Mouse (Mus musculus) limb, embryonic 12.5 days (tissue): Measurements from ENCODE around the gene Aldh3b2. TPM values are rescaled to one million over a fixed set of nuclear protein-coding genes. Genes with fewer than 3 reads are reported as not detected.

Experiments
- ATAC-seq: fragments of 200-750 bp; cut with Nextera tagmentation; 2 replicates; pipeline ENCODE4 v1.8.0; 2017; ENCODE audit warnings: low read depth, moderate TSS enrichment; ENCODE audit not compliant: insufficient number of reproducible peaks, insufficient read depth, low FRiP score, low TSS enrichment
- H3K27ac ChIP-seq: fragments of 300-500 bp; sonication (generic); 2 replicates; pipeline ENCODE4 v1.5.1; 2016; ENCODE audit warnings: mild to moderate bottlenecking, moderate library complexity
- H3K27me3 ChIP-seq: fragments of 300-500 bp; sonication (generic); 2 replicates; pipeline ENCODE4 v1.6.1; 2016; ENCODE audit warnings: mild to moderate bottlenecking, moderate library complexity
- H3K36me3 ChIP-seq: fragments of 300-500 bp; sonication (generic); 2 replicates; pipeline ENCODE4 v1.6.1; 2016; ENCODE audit warnings: mild to moderate bottlenecking, moderate library complexity
- H3K4me1 ChIP-seq: fragments of 300-500 bp; sonication (generic); replicated peaks from 2 replicates; pipeline ENCODE4 v1.6.1; 2016
- H3K4me2 ChIP-seq: fragments of 300-500 bp; sonication (generic); 2 replicates; pipeline ENCODE4 v1.6.1; 2016; ENCODE audit warnings: mild to moderate bottlenecking, moderate library complexity
- H3K4me3 ChIP-seq: fragments of 300-500 bp; sonication (generic); replicated peaks from 2 replicates; pipeline ENCODE4 v1.5.1; 2016; ENCODE audit warnings: mild to moderate bottlenecking
- H3K9ac ChIP-seq: fragments of 300-500 bp; sonication (generic); replicated peaks from 2 replicates; pipeline ENCODE4 v1.6.1; 2016; ENCODE audit warnings: mild to moderate bottlenecking, moderate library complexity
- H3K9me3 ChIP-seq: fragments of 300-500 bp; sonication (generic); 2 replicates; pipeline ENCODE4 v1.6.1; 2016; ENCODE audit warnings: mild to moderate bottlenecking, moderate library complexity
- WGBS: fragments of 180-500 bp; shearing (Covaris S2); methylation state at CpG from one replicate; pipeline ENCODE4 v1.1.7; 2016; 5-methylcytosine and 5-hydroxymethylcytosine counted together
- polyA plus RNA-seq: library from polyadenylated mRNA; unstranded; fragments of >200 nt; fragmentation: Nextera tagmentation; extraction: Ambion mirVana; gene quantifications from 2 replicates; pipeline ENCODE4 v1.2.1, GENCODE M21; 2016

Aldh3b2 gene
- polyA plus RNA-seq, 1 experiment from 2014 or later = 2.7 TPM

GRCm38 (mm10) chr19:3930262-3931057 lies 41.7 kb upstream of the Aldh3b2 start:
- no peak overlapping the region for H3K4me2 ChIP-seq
- H3K9me3 ChIP-seq = no peaks in the 10 kb centered on the region
- H3K9ac ChIP-seq = 0 out of 2 replicates have a peak overlapping the region, but pooled peaks have one; percentile 4
- no peak for ATAC-seq
- peaks cover 10% of the 10 kb centered on the region for H3K4me1 ChIP-seq
- 80% methylated on average over 21 of the region's 21 CpGs for WGBS
- H3K36me3 ChIP-seq = no peaks in the 10 kb centered on the region
- no peaks in the 10 kb centered on the region for H3K27me3 ChIP-seq
- no peak overlapping the region for H3K4me3 ChIP-seq
- H3K27ac ChIP-seq = no peak overlapping the region

- Histone ChIP-seq H3K4me1 (peaks cover 19% of the 10 kb centered on the region), H3K9me3 (no peaks in the 10 kb centered on the region), H3K9ac (no peak overlapping the region), H3K27ac (no peak overlapping the region), H3K27me3 (peaks cover 7% of the 10 kb centered on the region; the same call in 1 of the 2 replicates), H3K4me3 (no peak overlapping the region), H3K36me3 (no peaks in the 10 kb centered on the region), H3K4me2 (no peak overlapping the region)
- no peak for ATAC-seq
- WGBS = 91% methylated on average over 9 of the region's 9 CpGs
Observed at GRCm38 (mm10) chr19:3931716-3932115, 40.4 kb upstream of the Aldh3b2 start.

- Histone ChIP-seq H3K4me3 (peak within 1 kb of the TSS; percentile 50), H3K4me1 (peaks cover 12% of the 10 kb centered on the region), H3K9me3 (no peaks in the 10 kb centered on the region), H3K27me3 (peaks cover 12% of the 10 kb centered on the region; the same call in 1 of the 2 replicates), H3K9ac (peak within 1 kb of the TSS; percentile 56), H3K4me2 (peak within 1 kb of the TSS; percentile 87), H3K36me3 (no peaks in the 10 kb centered on the region), H3K27ac (no peak within 1 kb of the TSS)
- peak; percentile 86 for ATAC-seq
- WGBS = 5% methylated on average over 42 of the region's 42 CpGs
Observed at GRCm38 (mm10) chr19:3935032-3935895, 36.9 kb upstream of the Aldh3b2 start, which contains the start of gene Unc93b1. TSS of gene Unc93b1 (plus strand) at chr19:3935186.

- Histone ChIP-seq H3K36me3 (no peaks in the 10 kb centered on the region), H3K9me3 (no peaks in the 10 kb centered on the region), H3K4me2 (peak overlapping the region; percentile 87), H3K27ac (no peak overlapping the region), H3K4me1 (peaks cover 12% of the 10 kb centered on the region), H3K27me3 (peaks cover 12% of the 10 kb centered on the region; the same call in 1 of the 2 replicates), H3K9ac (peak overlapping the region; percentile 56), H3K4me3 (peak overlapping the region; percentile 50)
- ATAC-seq = no peak
- 9% methylated on average over 22 of the region's 22 CpGs for WGBS
Observed at GRCm38 (mm10) chr19:3935896-3936850, 36.0 kb upstream of the Aldh3b2 start.

GRCm38 (mm10) chr19:3942315-3942714 lies 29.8 kb upstream of the Aldh3b2 start:
- ATAC-seq = no peak
- peaks cover 16% of the 10 kb centered on the region for H3K27me3 ChIP-seq
- no peaks in the 10 kb centered on the region for H3K4me1 ChIP-seq
- H3K4me2 ChIP-seq = no peak overlapping the region
- no peak overlapping the region for H3K4me3 ChIP-seq
- no peak overlapping the region for H3K9ac ChIP-seq
- no peaks in the 10 kb centered on the region for H3K36me3 ChIP-seq
- 73% methylated on average over 7 of the region's 7 CpGs for WGBS
- no peak overlapping the region for H3K27ac ChIP-seq
- H3K9me3 ChIP-seq = no peaks in the 10 kb centered on the region

- Histone ChIP-seq H3K4me1 (no peaks in the 10 kb centered on the region), H3K9ac (no peak overlapping the region), H3K36me3 (no peaks in the 10 kb centered on the region), H3K4me3 (no peak overlapping the region), H3K4me2 (peak overlapping the region; percentile 9; the same call in 1 of the 2 replicates), H3K27ac (no peak overlapping the region), H3K9me3 (no peaks in the 10 kb centered on the region), H3K27me3 (peaks cover 16% of the 10 kb centered on the region)
- WGBS = 18% methylated on average over 27 of the region's 27 CpGs
- ATAC-seq = no peak
Observed at GRCm38 (mm10) chr19:3942986-3943735, 29.0 kb upstream of the Aldh3b2 start.

- no peak overlapping the region for H3K27ac ChIP-seq
- 35% methylated on average over 10 of the region's 10 CpGs for WGBS
- no peak overlapping the region for H3K4me2 ChIP-seq
- H3K4me3 ChIP-seq = no peak overlapping the region
- H3K36me3 ChIP-seq = no peaks in the 10 kb centered on the region
- H3K4me1 ChIP-seq = no peaks in the 10 kb centered on the region
- no peaks in the 10 kb centered on the region for H3K9me3 ChIP-seq
- no peak for ATAC-seq
- H3K9ac ChIP-seq = no peak overlapping the region
- H3K27me3 ChIP-seq = peaks cover 16% of the 10 kb centered on the region
Observed at GRCm38 (mm10) chr19:3945872-3946564, 26.1 kb upstream of the Aldh3b2 start.

- no peak overlapping the region for H3K4me3 ChIP-seq
- no peaks in the 10 kb centered on the region for H3K4me1 ChIP-seq
- no peaks in the 10 kb centered on the region for H3K36me3 ChIP-seq
- 12% methylated on average over 2 of the region's 2 CpGs for WGBS
- no peaks in the 10 kb centered on the region for H3K9me3 ChIP-seq
- no peak overlapping the region for H3K9ac ChIP-seq
- ATAC-seq = peak; percentile 55; the same call in 1 of the 2 replicates
- H3K27me3 ChIP-seq = peaks cover 16% of the 10 kb centered on the region
- H3K4me2 ChIP-seq = no peak overlapping the region
- no peak overlapping the region for H3K27ac ChIP-seq
Observed at GRCm38 (mm10) chr19:3946715-3947114, 25.4 kb upstream of the Aldh3b2 start.

- no peaks in the 10 kb centered on the region for H3K9me3 ChIP-seq
Observed at GRCm38 (mm10) chr19:3947813-3948212, 24.3 kb upstream of the Aldh3b2 start.

More at GRCm38 (mm10) chr19:3947813-3948212, 24.3 kb upstream of the Aldh3b2 start:
- no peak for ATAC-seq
- H3K9ac ChIP-seq = no peak overlapping the region
- H3K4me2 ChIP-seq = no peak overlapping the region
- no peak overlapping the region for H3K27ac ChIP-seq
- H3K4me3 ChIP-seq = no peak overlapping the region
- H3K36me3 ChIP-seq = no peaks in the 10 kb centered on the region
- 79% methylated on average over 3 of the region's 3 CpGs for WGBS
- H3K27me3 ChIP-seq = peaks cover 15% of the 10 kb centered on the region
- no peaks in the 10 kb centered on the region for H3K4me1 ChIP-seq
